Mouse (Mus musculus) lung, adult 2 months (tissue): ENCODE results near the gene Enpp4. TPM values are rescaled to one million over a fixed set of nuclear protein-coding genes. Genes with fewer than 3 reads are reported as not detected.
A peak's percentile ranks its signal among the peaks of the same experiment; 100 is the strongest.

Source experiments
- DNase-seq: peaks from one replicate; pipeline ENCODE4 v3.0.0; 2022
- H3K4me1 ChIP-seq: fragments of 200-500 bp; 2 replicates; pipeline ENCODE4 v1.6.1; 2011; ENCODE audit warnings: low read length; ENCODE audit not compliant: control insufficient read depth, insufficient read depth
- H3K4me3 ChIP-seq: fragments of 200-500 bp; replicated peaks from 2 replicates; pipeline ENCODE3; 2011; ENCODE audit warnings: low read depth, mild to moderate bottlenecking, control low read depth, low read length; ENCODE audit errors: extremely low read depth
- CTCF ChIP-seq: fragments of 200-500 bp; IDR thresholded peaks from 2 replicates; pipeline ENCODE4 v1.5.1; 2011; ENCODE audit warnings: mild to moderate bottlenecking, low read length, control low read depth; ENCODE audit not compliant: insufficient read depth
- POLR2A ChIP-seq: fragments of 200-500 bp; IDR thresholded peaks from 2 replicates; pipeline ENCODE4 v1.6.1; 2011; ENCODE audit warnings: low read depth, mild to moderate bottlenecking, control low read depth, low read length, borderline replicate concordance; ENCODE audit errors: extremely low read depth
- WGBS: fragments of 180-500 bp; shearing (Covaris S2); methylation state at CpG from one replicate; pipeline ENCODE4 v1.1.7; 2018; 5-methylcytosine and 5-hydroxymethylcytosine counted together
- polyA plus RNA-seq: library from polyadenylated mRNA; depleted of rRNA; stranded (reverse); fragments of >200 nt; gene quantifications from 2 replicates; pipeline ENCODE4 v1.2.3, GENCODE M21; 2012; rRNA removed

The Enpp4 gene
- polyA plus RNA-seq, 1 experiment, result 13.5 TPM

- no peak for TF ChIP-seq POLR2A
- TF ChIP-seq CTCF, result no peak
- peak; percentile 19 for DNase-seq
- Histone ChIP-seq H3K4me3 (peak overlapping the region; percentile 35), H3K4me1 (peaks cover 4% of the 10 kb centered on the region)
- 65% methylated on average over 3 of the region's 3 CpGs for WGBS
Observed at GRCm38 (mm10) chr17:44075601-44076000, 30.0 kb downstream of the Enpp4 start.

GRCm38 (mm10) chr17:44071680-44072079, 33.9 kb downstream of the Enpp4 start:
- Histone ChIP-seq H3K4me1 (peaks cover 4% of the 10 kb centered on the region; the same call in 1 of the 2 replicates), H3K4me3 (no peak overlapping the region)
- no peak for DNase-seq
- TF ChIP-seq POLR2A (no peak), CTCF (no peak)

- WGBS, result 68% methylated on average over 6 of the region's 6 CpGs
- no peaks in the 10 kb centered on the region for H3K4me1 ChIP-seq
- no peak overlapping the region for H3K4me3 ChIP-seq
- no peak for DNase-seq
- TF ChIP-seq CTCF (no peak), POLR2A (no peak)
Observed at GRCm38 (mm10) chr17:44068876-44069275, 36.7 kb downstream of the Enpp4 start.

DNA sequence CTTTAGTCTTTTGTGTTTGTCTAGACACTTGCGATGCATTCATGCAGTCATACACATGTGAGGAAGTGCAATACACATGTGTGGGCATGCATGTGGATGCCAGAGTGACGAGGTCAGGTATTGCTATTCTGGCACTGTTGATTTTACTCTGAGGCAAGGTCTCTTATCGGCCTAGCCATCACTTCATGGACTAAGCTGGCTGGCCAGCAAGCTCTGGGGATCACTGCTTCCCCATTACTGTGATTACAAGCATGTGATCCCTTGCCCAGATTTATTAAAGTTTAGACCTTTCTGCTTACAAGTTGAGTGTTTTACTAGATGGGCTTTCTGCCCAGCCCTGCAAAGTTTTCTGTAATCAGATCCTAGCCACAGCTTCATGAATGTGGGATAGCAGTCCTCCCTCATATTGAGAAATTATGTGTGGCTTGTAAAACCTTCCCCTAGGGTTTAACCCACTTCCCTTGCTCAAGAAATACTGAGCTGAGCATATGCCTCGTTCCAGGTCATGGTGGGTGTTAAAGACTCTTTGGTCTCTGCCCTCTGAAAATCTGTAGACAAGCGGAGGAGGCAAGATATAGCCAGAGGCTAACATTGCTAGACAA, 44.2 kb downstream of the Enpp4 start:
- Histone ChIP-seq H3K4me1 (no peaks in the 10 kb centered on the region), H3K4me3 (no peak overlapping the region)
- DNase-seq, result no peak
- TF ChIP-seq POLR2A, result no peak
- no peak for TF ChIP-seq CTCF
- 70% methylated on average over 5 of the region's 5 CpGs for WGBS

- Histone ChIP-seq H3K4me1 (no peaks in the 10 kb centered on the region), H3K4me3 (no peak overlapping the region)
- TF ChIP-seq POLR2A (no peak), CTCF (no peak)
- 78% methylated on average over 1 of the region's 1 CpGs for WGBS
- no peak for DNase-seq
Observed at GRCm38 (mm10) chr17:44060781-44061180, 44.8 kb downstream of the Enpp4 start.

GRCm38 (mm10) chr17:44058145-44058544, 47.5 kb downstream of the Enpp4 start:
- Histone ChIP-seq H3K4me3 (no peak overlapping the region), H3K4me1 (no peaks in the 10 kb centered on the region)
- DNase-seq, result no peak
- TF ChIP-seq CTCF (no peak), POLR2A (no peak)

- 90% methylated on average over 1 of the region's 1 CpGs for WGBS
- TF ChIP-seq POLR2A (no peak), CTCF (no peak)
- Histone ChIP-seq H3K4me1 (no peaks in the 10 kb centered on the region), H3K4me3 (no peak overlapping the region)
- no peak for DNase-seq
Observed at GRCm38 (mm10) chr17:44057123-44057522, 48.5 kb downstream of the Enpp4 start.

GRCm38 (mm10) chr17:44053427-44053826, 52.2 kb downstream of the Enpp4 start:
- Histone ChIP-seq H3K4me1 (no peaks in the 10 kb centered on the region), H3K4me3 (no peak overlapping the region)
- no peak for DNase-seq
- no peak for TF ChIP-seq CTCF
- TF ChIP-seq POLR2A, result no peak
- 60% methylated on average over 4 of the region's 4 CpGs for WGBS

Other genes starting within 250 kb of the Enpp4 start
- 24.5 and 38.7 TPM in 2 replicates for gene Enpp5, start 27.0 kb downstream of the Enpp4 start, polyA plus RNA-seq
- gene Clic5, start 82.8 kb upstream of the Enpp4 start, polyA plus RNA-seq, result 82.3 and 122 TPM in 2 replicates